Mouse (Mus musculus) forebrain, embryonic 15.5 days (tissue): ENCODE measurements at regions not wholly inside any gene's neighbourhood (a gene's known extent, or its start where the extent isn't known, plus 50 kb on each side); places are given as distances from the start of the nearest gene placed in this dataset.

Experiments
- ATAC-seq: fragments of 200-750 bp; cut with Nextera tagmentation; replicated peaks from 2 replicates; pipeline ENCODE4 v1.8.0; 2017; ENCODE audit warnings: mild to moderate bottlenecking, moderate TSS enrichment, moderate library complexity
- H3K27ac ChIP-seq: fragments of 300-500 bp; sonication (generic); replicated peaks from 2 replicates; pipeline ENCODE4 v1.5.1; 2015; ENCODE audit warnings: mild to moderate bottlenecking, inconsistent platforms
- H3K27me3 ChIP-seq: fragments of 300-500 bp; sonication (generic); 2 replicates; pipeline ENCODE4 v1.6.1; 2015; ENCODE audit warnings: inconsistent platforms
- H3K36me3 ChIP-seq: fragments of 300-500 bp; sonication (generic); 2 replicates; pipeline ENCODE4 v1.6.1; 2015; ENCODE audit warnings: mild to moderate bottlenecking, inconsistent platforms
- H3K4me1 ChIP-seq: fragments of 300-500 bp; sonication (generic); 2 replicates; pipeline ENCODE4 v1.6.1; 2015; ENCODE audit warnings: inconsistent platforms
- H3K4me2 ChIP-seq: fragments of 300-500 bp; sonication (generic); replicated peaks from 2 replicates; pipeline ENCODE4 v1.6.1; 2015; ENCODE audit warnings: mild to moderate bottlenecking, inconsistent platforms
- H3K4me3 ChIP-seq: fragments of 300-500 bp; sonication (generic); 2 replicates; pipeline ENCODE4 v1.5.1; 2015; ENCODE audit warnings: mild to moderate bottlenecking, inconsistent platforms
- H3K9ac ChIP-seq: fragments of 300-500 bp; sonication (generic); replicated peaks from 2 replicates; pipeline ENCODE4 v1.6.1; 2015; ENCODE audit warnings: mild to moderate bottlenecking, inconsistent platforms
- H3K9me3 ChIP-seq: fragments of 300-500 bp; sonication (generic); 2 replicates; pipeline ENCODE4 v1.6.1; 2016; ENCODE audit warnings: inconsistent platforms
- WGBS: fragments of 180-500 bp; shearing (Covaris S2); methylation state at CpG from one replicate; pipeline ENCODE4 v1.1.7; 2015; ENCODE audit warnings: mixed read lengths; 5-methylcytosine and 5-hydroxymethylcytosine counted together

DNA sequence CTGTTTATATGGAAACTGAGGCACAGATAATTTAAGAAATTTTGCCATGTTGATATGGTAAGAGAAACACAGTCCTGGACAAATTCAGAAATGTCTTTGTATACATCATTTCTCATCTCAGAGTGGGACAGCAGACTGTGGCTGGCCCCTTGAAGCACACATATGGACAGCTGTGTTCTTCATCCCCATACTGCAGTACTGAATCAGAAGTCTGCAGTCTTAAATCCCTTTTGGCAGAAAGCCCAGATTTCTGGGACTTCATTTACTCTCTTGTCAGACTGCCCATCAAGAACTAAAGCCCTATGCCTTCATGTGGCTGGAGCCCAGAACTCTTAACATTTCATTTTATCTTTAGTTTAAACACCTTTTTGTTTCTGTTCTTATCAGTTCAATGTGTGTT is 403.8 kb upstream of the Rag2 start:
- peak; percentile 60 for ATAC-seq
- no peaks in the 10 kb centered on the region for H3K9me3 ChIP-seq
- no peak overlapping the region for H3K9ac ChIP-seq
- H3K4me2 ChIP-seq, result no peak overlapping the region
- no peak overlapping the region for H3K27ac ChIP-seq
- H3K36me3 ChIP-seq, result no peaks in the 10 kb centered on the region
- no peak overlapping the region for H3K4me3 ChIP-seq
- no peaks in the 10 kb centered on the region for H3K27me3 ChIP-seq
- H3K4me1 ChIP-seq, result peaks cover 4% of the 10 kb centered on the region; the same call in 1 of the 2 replicates

DNA sequence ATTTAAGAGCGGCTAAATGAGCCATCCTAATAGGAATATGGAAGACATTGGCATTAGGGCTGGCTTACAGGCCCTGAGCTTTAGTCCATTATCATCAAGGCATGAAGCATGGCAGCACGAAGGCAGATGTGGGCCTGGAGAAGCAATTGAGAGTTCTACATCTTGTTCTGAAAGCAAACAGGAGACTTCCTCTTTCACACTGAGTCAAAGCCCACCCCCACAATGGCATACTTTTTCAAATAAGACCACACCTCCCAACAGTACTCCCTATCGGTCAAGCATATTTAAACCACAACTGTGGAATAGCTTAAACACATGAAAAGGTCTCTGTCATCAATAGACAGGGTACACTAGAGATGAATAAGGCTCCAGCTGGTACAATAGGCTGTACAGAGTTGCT is 381.5 kb upstream of the Rag2 start:
- WGBS, result 81% methylated on average over 3 of the region's 3 CpGs
- Histone ChIP-seq H3K9ac (no peak overlapping the region), H3K4me2 (no peak overlapping the region), H3K4me1 (no peaks in the 10 kb centered on the region), H3K36me3 (no peaks in the 10 kb centered on the region), H3K27ac (no peak overlapping the region), H3K27me3 (no peaks in the 10 kb centered on the region), H3K4me3 (no peak overlapping the region), H3K9me3 (no peaks in the 10 kb centered on the region)
- ATAC-seq, result no peak

- H3K27ac ChIP-seq, result no peak overlapping the region
- no peaks in the 10 kb centered on the region for H3K27me3 ChIP-seq
- 62% methylated on average over 2 of the region's 2 CpGs for WGBS
- no peak for ATAC-seq
- no peaks in the 10 kb centered on the region for H3K9me3 ChIP-seq
- H3K4me1 ChIP-seq, result no peaks in the 10 kb centered on the region
- H3K4me2 ChIP-seq, result no peak overlapping the region
- no peaks in the 10 kb centered on the region for H3K36me3 ChIP-seq
- H3K4me3 ChIP-seq, result no peak overlapping the region
- H3K9ac ChIP-seq, result no peak overlapping the region
Observed at GRCm38 (mm10) chr2:101247133-101247532, 377.4 kb upstream of the Rag2 start.

DNA sequence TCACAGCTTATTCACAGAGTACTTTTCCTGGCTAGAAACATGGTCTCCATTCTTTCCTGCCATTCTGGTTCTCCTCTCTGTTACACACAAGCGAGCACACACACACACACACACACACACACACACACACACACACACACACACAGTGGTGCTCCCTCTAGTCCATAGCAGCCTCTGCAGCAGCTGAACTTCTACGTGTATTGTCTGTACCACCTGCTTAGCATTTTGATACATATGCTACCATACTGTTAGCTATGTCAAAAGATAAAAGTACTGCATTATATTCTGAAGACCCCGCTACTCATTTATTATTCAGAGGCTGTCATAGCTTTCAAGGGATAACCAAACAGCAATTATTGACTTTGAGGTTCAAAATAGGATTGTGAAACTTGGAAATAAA is 372.3 kb upstream of the Rag2 start:
- ATAC-seq, result no peak
- Histone ChIP-seq H3K9me3 (no peaks in the 10 kb centered on the region), H3K27ac (no peak overlapping the region), H3K27me3 (no peaks in the 10 kb centered on the region), H3K4me1 (no peaks in the 10 kb centered on the region), H3K4me2 (no peak overlapping the region), H3K4me3 (no peak overlapping the region), H3K9ac (no peak overlapping the region), H3K36me3 (no peaks in the 10 kb centered on the region)
- WGBS, result 56% methylated on average over 3 of the region's 3 CpGs

GRCm38 (mm10) chr2:101256464-101256863 is 368.1 kb upstream of the Rag2 start:
- Histone ChIP-seq H3K4me3 (no peak overlapping the region), H3K4me1 (no peaks in the 10 kb centered on the region), H3K27ac (no peak overlapping the region), H3K36me3 (no peaks in the 10 kb centered on the region), H3K9ac (no peak overlapping the region), H3K4me2 (no peak overlapping the region), H3K27me3 (no peaks in the 10 kb centered on the region), H3K9me3 (no peaks in the 10 kb centered on the region)
- WGBS, result 71% methylated on average over 3 of the region's 3 CpGs
- no peak for ATAC-seq

DNA sequence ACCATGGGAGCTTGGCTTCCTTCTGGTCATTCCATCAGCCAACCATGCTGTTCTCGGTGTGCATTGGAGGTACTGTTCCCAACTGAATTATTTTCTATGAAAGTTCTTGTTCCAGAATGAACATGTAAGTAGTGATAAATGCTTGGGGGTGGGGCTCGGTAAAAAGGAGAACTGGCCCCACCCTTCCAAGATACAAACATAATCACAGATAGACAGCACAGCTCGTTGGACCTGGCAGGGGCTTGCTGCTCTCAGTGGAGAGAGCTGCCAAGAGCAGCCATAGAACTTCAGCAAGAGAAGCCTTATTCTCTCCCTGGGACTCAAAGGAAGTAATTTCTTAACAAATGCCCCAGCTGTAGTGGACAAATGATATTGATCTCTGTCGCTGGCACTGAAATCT is 360.6 kb upstream of the Rag2 start:
- Histone ChIP-seq H3K27ac (no peak overlapping the region), H3K4me3 (no peak overlapping the region), H3K9me3 (no peaks in the 10 kb centered on the region), H3K9ac (no peak overlapping the region), H3K27me3 (no peaks in the 10 kb centered on the region), H3K4me1 (no peaks in the 10 kb centered on the region), H3K36me3 (no peaks in the 10 kb centered on the region), H3K4me2 (no peak overlapping the region)
- no peak for ATAC-seq
- 77% methylated on average over 4 of the region's 4 CpGs for WGBS

DNA sequence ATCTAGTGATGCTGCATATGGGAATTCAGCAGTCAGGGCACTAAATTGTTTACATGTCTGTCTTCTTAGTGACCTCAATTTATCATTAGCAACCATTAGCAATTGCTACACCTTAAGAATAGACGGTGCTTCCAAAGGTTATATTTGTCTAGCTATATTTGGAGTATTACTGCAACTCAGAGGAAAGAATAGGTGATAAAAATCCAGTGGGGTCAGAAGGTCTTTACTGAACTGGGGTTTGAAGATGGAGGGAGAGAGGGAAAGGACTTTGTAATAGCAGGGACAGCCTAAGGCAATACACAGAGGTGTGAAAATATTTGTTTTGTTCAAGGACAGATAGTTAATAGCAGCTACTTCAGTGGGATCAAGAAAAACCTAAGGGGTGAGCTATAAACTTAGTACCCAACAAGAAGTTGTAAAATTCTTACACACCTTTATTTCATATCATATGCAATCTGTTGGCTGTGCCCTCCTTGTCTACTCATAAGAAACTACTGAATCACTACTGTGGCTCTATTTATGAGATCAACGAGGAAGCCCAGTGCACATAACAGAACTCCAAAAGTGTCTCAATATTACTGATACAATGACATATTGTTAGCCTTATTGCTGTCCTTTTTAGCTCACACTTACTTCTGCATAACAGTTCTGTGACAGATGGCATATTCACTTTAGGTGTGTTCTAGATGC is 357.7 kb upstream of the Rag2 start:
- no peak for ATAC-seq
- Histone ChIP-seq H3K4me3 (no peak overlapping the region), H3K27me3 (no peaks in the 10 kb centered on the region), H3K9me3 (no peaks in the 10 kb centered on the region), H3K36me3 (no peaks in the 10 kb centered on the region), H3K9ac (no peak overlapping the region), H3K27ac (no peak overlapping the region), H3K4me1 (no peaks in the 10 kb centered on the region), H3K4me2 (no peak overlapping the region)
- WGBS, result 90% methylated on average over 2 of the region's 2 CpGs

DNA sequence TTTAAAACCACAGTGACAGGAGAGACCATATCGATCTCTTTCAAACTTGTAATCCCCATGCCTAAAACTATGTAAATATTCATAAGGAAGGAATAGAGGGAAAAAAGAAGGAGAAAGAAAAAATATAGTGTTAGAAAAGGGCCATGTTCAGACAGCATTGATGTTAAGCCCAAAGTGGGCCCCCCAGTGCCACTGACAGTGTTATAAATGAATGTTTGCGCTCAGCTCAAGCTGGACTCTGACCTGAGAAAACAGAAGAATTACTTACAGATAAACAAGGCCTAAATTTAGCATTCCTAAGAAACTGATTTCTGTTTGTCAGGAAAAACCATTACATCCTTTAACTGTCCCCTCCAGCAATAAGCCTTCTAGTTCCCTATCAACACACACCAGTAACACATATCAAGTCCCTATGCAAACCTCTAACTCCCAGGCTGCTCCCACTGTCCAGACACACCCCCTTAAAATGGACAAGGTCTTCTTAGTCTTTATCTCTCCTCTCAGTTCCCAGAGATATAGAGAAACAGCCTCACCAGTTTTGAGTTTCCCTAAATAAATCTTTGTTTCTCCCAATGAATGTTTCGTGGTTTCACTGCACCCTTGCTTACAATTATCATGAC is 350.4 kb upstream of the Rag2 start:
- Histone ChIP-seq H3K9me3 (no peaks in the 10 kb centered on the region), H3K27me3 (no peaks in the 10 kb centered on the region), H3K27ac (no peak overlapping the region), H3K4me1 (no peaks in the 10 kb centered on the region), H3K36me3 (no peaks in the 10 kb centered on the region), H3K4me2 (no peak overlapping the region), H3K4me3 (no peak overlapping the region), H3K9ac (no peak overlapping the region)
- no peak for ATAC-seq
- 85% methylated on average over 3 of the region's 3 CpGs for WGBS

DNA sequence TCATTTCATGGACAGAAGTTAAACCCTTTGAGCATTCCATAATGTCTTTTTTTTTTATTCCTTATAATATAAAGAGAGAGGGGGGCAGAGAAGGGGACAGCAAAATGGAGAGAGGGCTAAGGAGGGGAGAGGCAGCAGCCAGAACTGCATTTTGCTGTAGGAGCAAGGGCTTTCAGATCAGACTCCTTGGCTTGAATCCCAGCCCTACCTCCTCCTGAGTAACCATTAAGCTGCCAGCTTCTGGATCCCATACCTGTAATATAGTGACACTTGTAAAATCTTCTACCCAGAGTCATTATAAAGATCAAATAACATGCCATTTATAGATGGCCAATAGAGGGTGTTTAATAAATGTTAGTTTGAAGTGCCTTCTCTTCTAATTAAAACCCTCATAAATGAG is 339.6 kb upstream of the Rag2 start:
- no peak for ATAC-seq
- Histone ChIP-seq H3K36me3 (no peaks in the 10 kb centered on the region), H3K4me2 (no peak overlapping the region), H3K4me1 (no peaks in the 10 kb centered on the region), H3K9me3 (no peaks in the 10 kb centered on the region), H3K27ac (no peak overlapping the region), H3K9ac (no peak overlapping the region), H3K27me3 (no peaks in the 10 kb centered on the region), H3K4me3 (no peak overlapping the region)

GRCm38 (mm10) chr2:101288119-101288518 is 336.4 kb upstream of the Rag2 start:
- Histone ChIP-seq H3K27me3 (no peaks in the 10 kb centered on the region), H3K4me2 (no peak overlapping the region), H3K9me3 (no peaks in the 10 kb centered on the region), H3K36me3 (no peaks in the 10 kb centered on the region), H3K4me3 (no peak overlapping the region), H3K9ac (no peak overlapping the region), H3K27ac (no peak overlapping the region), H3K4me1 (no peaks in the 10 kb centered on the region)
- 84% methylated on average over 1 of the region's 1 CpGs for WGBS
- ATAC-seq, result no peak

DNA sequence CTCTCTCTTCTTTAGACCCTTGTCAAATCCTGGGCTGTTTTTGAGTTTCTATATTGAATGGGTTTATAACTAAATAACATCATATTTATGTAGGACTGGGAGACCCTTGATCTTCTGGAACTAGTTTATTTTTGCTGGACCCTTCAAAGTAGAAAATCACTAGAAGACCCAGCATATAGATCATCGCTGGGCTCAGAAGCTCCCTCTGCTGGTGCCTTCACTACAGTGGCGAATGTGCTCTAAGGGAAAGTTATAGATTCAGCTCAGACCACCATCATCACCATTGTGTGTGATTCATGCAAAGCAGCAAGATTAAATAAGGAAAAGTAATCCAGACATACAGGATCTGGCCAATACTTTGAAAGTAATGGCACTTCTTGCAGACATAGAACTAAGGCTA is 335.4 kb upstream of the Rag2 start:
- Histone ChIP-seq H3K27me3 (no peaks in the 10 kb centered on the region), H3K9me3 (no peaks in the 10 kb centered on the region)
- 37% methylated on average over 2 of the region's 2 CpGs for WGBS

DNA sequence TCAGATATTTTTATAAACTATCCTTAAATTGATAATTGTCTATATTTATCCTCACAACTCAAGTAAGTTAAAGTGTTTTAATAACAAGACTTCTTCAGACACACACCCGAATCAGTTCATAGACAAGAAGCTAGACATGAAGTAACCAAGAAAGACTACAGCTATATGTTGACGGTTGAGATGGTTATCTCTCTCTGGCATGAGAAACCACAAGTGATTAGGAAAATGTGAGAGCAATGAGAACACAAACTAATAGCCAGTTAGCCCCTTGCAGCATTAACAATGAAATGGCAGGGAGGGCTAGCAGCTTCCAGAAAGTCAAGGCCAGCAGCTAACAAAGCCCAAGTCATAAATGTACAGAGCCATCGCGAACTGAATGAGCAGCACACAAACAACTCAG is 333.8 kb upstream of the Rag2 start:
- Histone ChIP-seq H3K4me3 (no peak overlapping the region), H3K4me1 (peaks cover 5% of the 10 kb centered on the region), H3K4me2 (no peak overlapping the region), H3K27ac (no peak overlapping the region), H3K9me3 (no peaks in the 10 kb centered on the region), H3K27me3 (no peaks in the 10 kb centered on the region), H3K36me3 (no peaks in the 10 kb centered on the region), H3K9ac (no peak overlapping the region)
- no peak for ATAC-seq
- WGBS, result 90% methylated on average over 4 of the region's 4 CpGs

More for the DNA sequence above, 335.4 kb upstream of the Rag2 start:
- H3K27ac ChIP-seq, result no peak overlapping the region
- no peak overlapping the region for H3K4me3 ChIP-seq
- no peak overlapping the region for H3K9ac ChIP-seq
- no peaks in the 10 kb centered on the region for H3K4me1 ChIP-seq
- H3K4me2 ChIP-seq, result no peak overlapping the region
- ATAC-seq, result no peak
- H3K36me3 ChIP-seq, result no peaks in the 10 kb centered on the region
